Mouse (Mus musculus) thymus, adult 2 months (tissue): ENCODE data around the gene Dnajb5. TPM values are rescaled to one million over a fixed set of nuclear protein-coding genes. Genes with fewer than 3 reads are reported as not detected.

ENCODE experiments used
- DNase-seq: peaks from one replicate; pipeline ENCODE4 v3.0.0; 2021
- H3K27ac ChIP-seq: fragments of 200-500 bp; 2 replicates; pipeline ENCODE4 v1.5.1; 2012; ENCODE audit warnings: low read length, control low read depth; ENCODE audit not compliant: control insufficient read depth, insufficient read depth
- H3K27me3 ChIP-seq: fragments of 200-500 bp; 2 replicates; pipeline ENCODE4 v1.6.1; 2012; ENCODE audit warnings: mild to moderate bottlenecking, low read length, moderate library complexity, mixed read lengths; ENCODE audit not compliant: control insufficient read depth, insufficient read depth
- H3K36me3 ChIP-seq: fragments of 200-500 bp; 2 replicates; pipeline ENCODE4 v1.6.1; 2012; ENCODE audit warnings: mild to moderate bottlenecking, low read length, moderate library complexity; ENCODE audit not compliant: control insufficient read depth, insufficient read depth
- H3K4me1 ChIP-seq: fragments of 200-500 bp; replicated peaks from 2 replicates; pipeline ENCODE4 v1.6.1; 2012; ENCODE audit warnings: low read length; ENCODE audit not compliant: control insufficient read depth, insufficient read depth
- H3K4me3 ChIP-seq: fragments of 200-500 bp; 2 replicates; pipeline ENCODE4 v1.5.1; 2012; ENCODE audit warnings: mild to moderate bottlenecking, low read length, control low read depth, moderate library complexity; ENCODE audit not compliant: control insufficient read depth, insufficient read depth
- CTCF ChIP-seq: fragments of 200-500 bp; IDR thresholded peaks from 2 replicates; pipeline ENCODE4 v1.5.1; 2012; ENCODE audit warnings: mild to moderate bottlenecking, control low read depth, low read length, moderate library complexity, borderline replicate concordance; ENCODE audit not compliant: control insufficient read depth, poor library complexity, insufficient read depth; ENCODE audit errors: extremely low read depth
- POLR2A ChIP-seq: fragments of 200-500 bp; IDR thresholded peaks from 2 replicates; pipeline ENCODE4 v1.6.1; 2012; ENCODE audit warnings: mild to moderate bottlenecking, low read length, control low read depth, moderate library complexity; ENCODE audit not compliant: control insufficient read depth, poor library complexity, insufficient read depth; ENCODE audit errors: extremely low read depth
- WGBS: fragments of 180-500 bp; shearing (Covaris S2); methylation state at CpG from one replicate; pipeline ENCODE4 v1.1.7; 2018; 5-methylcytosine and 5-hydroxymethylcytosine counted together
- polyA plus RNA-seq: library from polyadenylated mRNA; depleted of rRNA; stranded (reverse); fragments of >200 nt; gene quantifications from 2 replicates; pipeline ENCODE4 v1.2.3, GENCODE M21; 2012

The Dnajb5 gene
- polyA plus RNA-seq, 1 experiment = 12.6 TPM

DNA sequence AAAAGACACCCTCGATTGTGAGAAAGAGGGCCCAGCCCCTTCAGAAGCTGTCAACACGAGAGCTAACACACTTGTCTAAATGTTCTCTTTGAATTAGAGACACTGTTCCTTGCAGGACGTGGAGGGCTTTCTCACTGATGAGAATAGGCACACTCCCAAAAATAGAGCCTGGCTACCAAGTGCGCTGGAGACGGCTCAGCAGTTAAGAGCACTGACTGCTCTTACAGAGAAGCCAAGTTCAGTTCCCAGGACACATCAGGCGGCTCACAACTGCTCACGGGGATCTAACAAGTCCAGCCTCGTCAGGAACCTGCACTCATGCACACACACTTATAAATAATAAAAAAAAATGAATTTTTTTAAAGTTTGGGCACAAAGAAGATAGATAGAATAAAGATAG, 9.3 kb downstream of the Dnajb5 start:
- Histone ChIP-seq H3K27me3 (no peaks in the 10 kb centered on the region), H3K36me3 (no peaks in the 10 kb centered on the region), H3K4me3 (no peak overlapping the region), H3K4me1 (no peaks in the 10 kb centered on the region), H3K27ac (no peak overlapping the region)
- 87% methylated on average over 8 of the region's 8 CpGs for WGBS
- DNase-seq = no peak
- no peak for TF ChIP-seq POLR2A
- TF ChIP-seq CTCF = no peak

DNA sequence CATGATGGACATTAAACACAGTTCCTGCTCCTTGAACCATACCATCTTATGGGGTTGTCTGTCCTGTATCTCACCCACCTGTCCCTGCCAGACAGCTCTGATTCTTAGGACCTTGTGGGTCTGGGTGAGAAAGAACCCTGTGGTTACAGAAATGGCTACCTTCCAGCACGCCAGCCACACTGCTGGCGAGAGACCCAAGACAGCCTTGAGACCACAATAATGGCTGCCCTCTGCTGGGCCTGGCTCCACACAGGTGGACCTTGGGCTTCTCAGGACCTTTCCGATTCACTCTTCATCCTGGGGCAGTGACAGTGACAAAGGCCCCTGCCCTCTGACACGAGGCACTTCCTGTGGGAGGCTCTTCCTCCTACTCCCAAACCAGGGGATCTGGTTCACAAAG, 9.8 kb downstream of the Dnajb5 start:
- no peak for TF ChIP-seq CTCF
- no peak for TF ChIP-seq POLR2A
- H3K4me3 ChIP-seq = no peak overlapping the region
- H3K4me1 ChIP-seq = no peaks in the 10 kb centered on the region
- no peaks in the 10 kb centered on the region for H3K27me3 ChIP-seq
- 53% methylated on average over 4 of the region's 4 CpGs for WGBS
- no peaks in the 10 kb centered on the region for H3K36me3 ChIP-seq
- H3K27ac ChIP-seq = no peak overlapping the region
- DNase-seq = no peak

DNA sequence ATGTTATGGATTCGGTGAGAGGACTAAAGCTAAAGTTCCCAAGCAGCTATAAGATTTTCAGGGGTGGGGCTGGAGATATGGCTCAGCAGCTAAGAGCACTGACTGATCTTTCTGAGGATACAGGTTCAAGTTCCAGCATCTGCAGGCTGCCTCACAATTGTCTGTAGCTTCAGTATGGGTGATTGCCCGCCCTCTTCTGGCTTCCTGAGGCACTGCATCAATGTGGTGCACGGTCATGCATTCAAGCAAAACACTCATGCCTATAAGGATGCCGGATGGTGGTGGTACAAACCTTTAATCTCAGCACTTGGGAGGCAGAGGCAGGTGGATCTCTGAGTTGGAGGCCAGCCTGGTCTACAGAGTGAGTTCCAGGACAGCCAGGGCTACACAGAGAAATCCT, 12.0 kb downstream of the Dnajb5 start:
- H3K4me1 ChIP-seq = no peaks in the 10 kb centered on the region; the same call in 1 of the 2 replicates
- no peak for TF ChIP-seq POLR2A
- peak; percentile 42; the same call in 1 of the 2 replicates for TF ChIP-seq CTCF
- 25% methylated on average over 4 of the region's 4 CpGs for WGBS
- H3K4me3 ChIP-seq = no peak overlapping the region
- H3K27ac ChIP-seq = no peak overlapping the region
- H3K36me3 ChIP-seq = no peaks in the 10 kb centered on the region
- DNase-seq = peak; percentile 74
- no peaks in the 10 kb centered on the region for H3K27me3 ChIP-seq

DNA sequence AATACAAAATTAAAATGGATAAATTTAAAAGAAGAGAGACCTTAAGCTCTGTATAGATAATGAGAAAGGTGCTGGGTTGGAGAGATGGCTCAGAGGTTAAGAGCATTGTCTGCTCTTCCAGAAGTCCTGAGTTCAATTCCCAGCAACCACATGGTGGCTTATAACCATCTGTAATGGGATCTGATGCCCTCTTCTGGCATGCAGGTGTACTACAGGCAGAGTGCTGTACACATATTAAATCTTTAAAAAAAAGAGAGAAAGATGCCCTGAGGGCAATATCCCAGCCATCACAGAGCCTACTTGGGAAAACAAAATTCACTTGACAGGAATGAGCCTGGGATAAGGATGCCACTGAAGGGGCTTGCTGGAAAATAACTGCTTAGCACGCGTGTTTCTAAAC, 13.9 kb downstream of the Dnajb5 start:
- Histone ChIP-seq H3K27ac (no peak overlapping the region), H3K4me3 (no peak overlapping the region), H3K36me3 (no peaks in the 10 kb centered on the region), H3K4me1 (no peaks in the 10 kb centered on the region; the same call in 1 of the 2 replicates), H3K27me3 (no peaks in the 10 kb centered on the region)
- no peak for DNase-seq
- no peak for TF ChIP-seq POLR2A
- TF ChIP-seq CTCF = no peak
- 97% methylated on average over 2 of the region's 2 CpGs for WGBS

DNA sequence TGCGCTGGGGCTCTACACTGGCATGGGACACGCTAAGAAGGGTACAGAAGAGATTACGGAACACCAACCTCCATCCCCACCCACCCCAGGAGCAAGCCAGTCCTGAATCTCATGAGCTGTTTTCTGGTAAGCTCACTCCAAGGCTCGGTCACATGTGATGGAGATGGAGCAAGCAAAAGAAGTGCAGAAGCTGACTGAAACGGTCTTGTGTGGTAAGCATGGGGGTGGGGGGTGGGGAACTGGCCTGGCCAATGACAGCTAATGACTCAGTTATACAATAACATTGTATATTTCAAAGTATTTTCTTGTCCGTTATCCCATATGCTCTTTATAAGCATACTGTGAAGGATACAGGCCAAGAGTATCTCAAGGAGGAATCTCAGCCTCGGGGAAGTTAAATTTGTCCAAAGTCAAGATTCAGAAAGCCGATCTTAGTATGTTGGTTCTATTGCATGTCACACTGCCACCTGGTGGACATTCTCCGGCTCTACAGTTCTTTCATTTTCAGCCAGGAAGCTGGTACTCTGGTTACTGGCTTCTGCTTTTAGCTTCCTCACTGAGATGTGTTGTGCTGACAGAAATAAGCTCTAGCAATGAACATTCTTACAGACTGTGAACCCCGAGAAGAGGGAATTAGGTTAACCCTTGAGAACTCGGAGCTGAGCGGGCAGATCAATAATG, 15.6 kb downstream of the Dnajb5 start:
- no peaks in the 10 kb centered on the region for H3K36me3 ChIP-seq
- no peak overlapping the region for H3K27ac ChIP-seq
- no peaks in the 10 kb centered on the region; the same call in 1 of the 2 replicates for H3K4me1 ChIP-seq
- 20% methylated on average over 12 of the region's 12 CpGs for WGBS
- TF ChIP-seq POLR2A = no peak
- no peak for TF ChIP-seq CTCF
- no peak overlapping the region for H3K4me3 ChIP-seq
- H3K27me3 ChIP-seq = no peaks in the 10 kb centered on the region
- DNase-seq = peak; percentile 45

DNA sequence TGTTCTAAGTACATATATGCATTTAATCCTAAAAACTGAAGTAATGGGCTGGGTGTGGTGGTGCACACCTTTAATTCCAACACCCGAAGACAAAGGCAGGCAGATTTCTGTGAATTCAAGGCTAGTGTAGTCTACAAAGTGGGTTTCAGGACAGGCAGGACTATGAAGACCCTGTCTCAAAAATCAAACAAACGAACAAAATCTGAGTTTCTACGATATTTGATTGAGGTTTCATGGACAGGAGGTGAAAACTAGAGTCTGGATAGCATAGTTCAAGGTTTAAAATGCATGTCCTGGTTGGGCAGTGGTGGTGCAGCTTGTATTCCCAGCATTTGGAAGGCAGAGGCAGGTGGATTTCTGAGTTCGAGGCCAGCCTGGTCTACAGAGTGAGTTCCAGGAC, 19.7 kb downstream of the Dnajb5 start, which contains the start of gene 1700022I11Rik:
1700022I11Rik (plus strand) TSS at position 301 of the 400 bp plus-strand sequence.
- DNase-seq = no peak
- Histone ChIP-seq H3K27me3 (no peaks in the 10 kb centered on the region), H3K4me3 (no peak within 1 kb of the TSS), H3K36me3 (no peaks in the 10 kb centered on the region), H3K27ac (no peak within 1 kb of the TSS), H3K4me1 (no peaks in the 10 kb centered on the region; the same call in 1 of the 2 replicates)
- TF ChIP-seq POLR2A (no peak), CTCF (no peak)
- WGBS = 95% methylated on average over 4 of the region's 4 CpGs
